Mouse (Mus musculus) kidney, embryonic 15.5 days (tissue): ENCODE measurements around the gene Kcnn4. TPM values are rescaled to one million over a fixed set of nuclear protein-coding genes. Genes with fewer than 3 reads are reported as not detected.

Experiments used
- ATAC-seq: fragments of 200-750 bp; cut with Nextera tagmentation; replicated peaks from 2 replicates; pipeline ENCODE4 v1.8.0; 2017; ENCODE audit warnings: moderate TSS enrichment; ENCODE audit not compliant: low FRiP score
- H3K27ac ChIP-seq: fragments of 300-500 bp; sonication (generic); 2 replicates; pipeline ENCODE4 v1.5.1; 2015; ENCODE audit warnings: mild to moderate bottlenecking, inconsistent platforms
- H3K27me3 ChIP-seq: fragments of 300-500 bp; sonication (generic); 2 replicates; pipeline ENCODE4 v1.6.1; 2015; ENCODE audit warnings: inconsistent platforms
- H3K36me3 ChIP-seq: fragments of 300-500 bp; sonication (generic); 2 replicates; pipeline ENCODE4 v1.6.1; 2015; ENCODE audit warnings: inconsistent platforms
- H3K4me1 ChIP-seq: fragments of 300-500 bp; sonication (generic); 2 replicates; pipeline ENCODE4 v1.6.1; 2015; ENCODE audit warnings: inconsistent platforms
- H3K4me2 ChIP-seq: fragments of 300-500 bp; sonication (generic); 2 replicates; pipeline ENCODE4 v1.6.1; 2015; ENCODE audit warnings: moderate library complexity, mild to moderate bottlenecking, inconsistent platforms
- H3K4me3 ChIP-seq: fragments of 300-500 bp; sonication (generic); replicated peaks from 2 replicates; pipeline ENCODE4 v1.5.1; 2015; ENCODE audit warnings: mild to moderate bottlenecking, inconsistent platforms
- H3K9ac ChIP-seq: fragments of 300-500 bp; sonication (generic); 2 replicates; pipeline ENCODE4 v1.6.1; 2015; ENCODE audit warnings: mild to moderate bottlenecking, inconsistent platforms
- H3K9me3 ChIP-seq: fragments of 300-500 bp; sonication (generic); replicated peaks from 2 replicates; pipeline ENCODE4 v1.6.1; 2016; ENCODE audit warnings: inconsistent platforms
- WGBS: fragments of 180-500 bp; shearing (Covaris S2); methylation state at CpG from one replicate; pipeline ENCODE4 v1.1.7; 2015; ENCODE audit warnings: mixed read lengths; 5-methylcytosine and 5-hydroxymethylcytosine counted together
- polyA plus RNA-seq: library from polyadenylated mRNA; unstranded; fragments of >200 nt; fragmentation: Nextera tagmentation; extraction: Ambion mirVana; gene quantifications from 2 replicates; pipeline ENCODE4 v1.2.1, GENCODE M21; 2015

Gene Kcnn4
- polyA plus RNA-seq, 1 experiment from 2014 or later, result 5.5 TPM

DNA sequence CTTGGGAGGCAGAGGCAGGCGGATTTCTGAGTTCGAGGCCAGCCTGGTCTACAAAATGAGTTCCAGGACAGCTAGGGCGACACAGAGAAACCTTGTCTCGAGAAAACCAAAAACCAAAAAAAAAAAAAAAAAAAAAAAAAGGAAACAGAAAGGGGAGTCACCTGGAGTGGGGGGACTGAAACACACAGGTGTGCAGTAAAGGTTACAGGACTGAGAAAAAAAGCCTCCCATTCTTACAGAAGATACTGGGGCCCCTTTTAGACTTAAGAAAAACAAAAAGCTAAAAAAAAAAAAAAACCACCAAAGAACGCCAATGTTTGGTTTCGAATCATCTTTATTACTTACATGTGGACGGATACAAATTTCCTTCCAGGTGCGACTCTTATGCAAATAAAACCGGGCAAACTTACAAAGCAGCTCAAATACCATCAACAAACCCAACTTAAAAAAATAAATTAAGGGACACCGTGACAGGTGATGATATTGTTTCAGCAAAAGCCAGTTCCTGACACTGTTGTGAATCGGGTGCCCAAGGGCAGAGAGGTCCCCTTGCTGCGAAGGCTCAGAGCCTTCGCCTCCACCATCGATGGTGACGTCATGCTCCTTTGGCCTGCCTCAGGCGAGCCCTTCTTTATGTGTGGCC lies 12.8 kb downstream of the Kcnn4 start:
- WGBS, result 79% methylated on average over 16 of the region's 16 CpGs
- H3K9me3 ChIP-seq, result no peaks in the 10 kb centered on the region
- H3K4me2 ChIP-seq, result no peak overlapping the region
- H3K9ac ChIP-seq, result no peak overlapping the region
- H3K27ac ChIP-seq, result no peak overlapping the region
- ATAC-seq, result no peak
- no peaks in the 10 kb centered on the region for H3K36me3 ChIP-seq
- no peak overlapping the region for H3K4me3 ChIP-seq
- H3K4me1 ChIP-seq, result peaks cover 12% of the 10 kb centered on the region
- no peaks in the 10 kb centered on the region for H3K27me3 ChIP-seq

DNA sequence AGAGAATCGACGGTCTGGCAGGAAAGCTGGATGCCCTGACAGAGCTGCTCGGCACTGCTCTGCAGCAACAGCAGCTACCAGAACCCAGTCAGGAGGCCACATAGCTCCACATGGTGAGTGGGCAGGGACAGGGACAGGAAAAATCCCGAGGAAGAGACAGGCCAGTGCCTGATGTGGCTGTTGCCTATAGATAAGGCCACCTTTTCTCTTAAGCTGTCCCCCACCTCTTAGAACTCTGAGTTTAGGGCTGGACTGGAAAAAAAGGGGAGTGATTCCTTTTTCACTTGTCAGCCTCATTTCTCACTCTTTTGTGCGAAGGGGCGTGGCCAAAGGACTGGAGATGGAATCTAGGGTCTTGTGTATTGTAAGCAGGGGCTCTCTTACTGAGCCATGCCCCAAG lies 14.0 kb downstream of the Kcnn4 start:
- Histone ChIP-seq H3K4me1 (peaks cover 10% of the 10 kb centered on the region), H3K4me2 (no peak overlapping the region), H3K4me3 (no peak overlapping the region), H3K27ac (no peak overlapping the region), H3K9me3 (no peaks in the 10 kb centered on the region), H3K9ac (no peak overlapping the region), H3K36me3 (no peaks in the 10 kb centered on the region), H3K27me3 (no peaks in the 10 kb centered on the region)
- 54% methylated on average over 6 of the region's 6 CpGs for WGBS
- no peak for ATAC-seq

DNA sequence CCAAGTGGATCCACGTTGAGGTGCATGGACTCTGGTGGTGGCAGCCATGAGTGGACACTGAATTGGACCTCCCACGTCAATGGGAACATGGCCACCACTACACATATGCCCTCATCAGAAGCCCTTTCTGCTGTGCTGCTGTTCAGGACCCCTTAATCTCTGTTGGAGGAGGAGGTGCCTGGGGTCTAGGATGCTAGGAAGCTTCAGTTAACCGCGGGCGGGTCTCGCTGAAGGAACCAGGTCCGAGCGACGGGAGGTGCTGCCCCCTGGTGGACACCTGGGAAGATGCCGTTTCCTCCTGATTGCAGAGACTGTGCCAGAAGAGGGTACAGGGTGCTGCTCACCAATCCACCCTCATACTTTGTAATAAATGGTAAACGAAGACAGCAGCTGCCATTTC lies 14.8 kb downstream of the Kcnn4 start:
- WGBS, result 8% methylated on average over 11 of the region's 11 CpGs
- Histone ChIP-seq H3K27me3 (no peaks in the 10 kb centered on the region), H3K4me3 (no peak overlapping the region), H3K4me2 (0 out of 2 replicates have a peak overlapping the region, but pooled peaks have one; percentile 15), H3K9ac (no peak overlapping the region), H3K4me1 (peaks cover 14% of the 10 kb centered on the region), H3K9me3 (no peaks in the 10 kb centered on the region), H3K36me3 (no peaks in the 10 kb centered on the region), H3K27ac (no peak overlapping the region)
- ATAC-seq, result no peak

DNA sequence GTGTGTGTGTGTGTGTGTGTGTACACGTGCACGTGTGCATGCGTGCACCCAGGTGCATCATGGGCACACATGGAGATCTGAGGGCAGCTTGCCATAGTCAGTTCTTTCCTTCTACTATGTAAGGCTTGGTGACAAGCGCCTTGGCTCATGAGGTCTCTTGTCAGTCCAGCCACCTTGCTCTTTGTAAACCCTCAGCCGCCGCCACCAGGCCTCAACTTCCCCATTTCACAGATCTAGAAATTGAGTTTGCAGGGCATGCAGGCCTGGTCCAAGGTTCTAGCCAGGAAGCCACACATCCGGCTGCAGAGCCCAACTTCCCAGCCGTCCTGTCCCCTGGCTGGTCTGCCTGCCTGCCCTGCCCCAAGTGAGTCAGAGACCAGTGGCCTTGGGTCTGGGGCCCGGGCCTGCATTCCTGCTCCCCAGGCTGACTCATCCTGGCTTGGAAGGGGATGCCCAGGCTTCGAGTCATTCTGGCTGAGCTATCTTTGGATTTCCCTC lies 17.0 kb downstream of the Kcnn4 start:
- WGBS, result 79% methylated on average over 10 of the region's 10 CpGs

DNA sequence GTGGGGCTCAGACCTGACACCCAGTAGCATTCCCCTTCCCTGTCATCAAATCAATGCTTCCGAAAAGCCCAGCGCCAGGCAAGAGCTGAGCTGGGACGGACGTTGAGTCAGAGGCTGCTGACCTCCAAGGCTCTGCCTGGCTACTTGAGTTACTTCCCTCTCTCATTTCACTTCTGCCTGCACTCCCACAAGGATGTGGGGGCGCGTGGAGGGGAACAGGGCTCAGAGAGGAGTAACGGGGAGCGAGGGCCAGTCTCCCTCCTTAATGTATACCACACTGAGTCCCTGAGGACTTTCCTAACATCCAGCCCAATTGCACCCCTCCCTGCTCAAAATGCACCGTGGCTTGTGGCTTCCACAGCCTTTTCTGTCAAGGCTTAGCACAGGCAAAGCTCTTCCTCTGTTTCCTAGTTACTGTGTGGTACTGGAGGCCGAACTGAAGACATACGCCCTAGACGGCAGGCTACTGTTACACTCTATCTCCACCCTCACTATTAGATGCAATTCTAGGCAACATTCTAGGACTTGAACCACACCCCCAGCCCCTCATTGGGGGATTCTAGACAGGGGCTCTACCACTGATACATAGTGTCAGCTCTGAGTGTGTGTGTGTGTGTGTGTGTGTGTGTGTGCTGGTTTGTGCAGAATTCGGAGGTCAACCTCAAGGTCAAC lies 19.6 kb downstream of the Kcnn4 start:
- peaks cover 34% of the 10 kb centered on the region for H3K4me1 ChIP-seq
- H3K4me2 ChIP-seq, result peak overlapping the region; percentile 25
- no peaks in the 10 kb centered on the region for H3K27me3 ChIP-seq
- peak; percentile 37 for ATAC-seq
- no peaks in the 10 kb centered on the region for H3K36me3 ChIP-seq
- WGBS, result 20% methylated on average over 13 of the region's 13 CpGs
- peak overlapping the region; percentile 88 for H3K27ac ChIP-seq
- no peak overlapping the region for H3K9ac ChIP-seq
- H3K9me3 ChIP-seq, result no peaks in the 10 kb centered on the region
- H3K4me3 ChIP-seq, result no peak overlapping the region

More for the DNA sequence above, 17.0 kb downstream of the Kcnn4 start:
- H3K9ac ChIP-seq, result no peak overlapping the region
- H3K36me3 ChIP-seq, result no peaks in the 10 kb centered on the region
- peaks cover 28% of the 10 kb centered on the region for H3K4me1 ChIP-seq
- no peaks in the 10 kb centered on the region for H3K9me3 ChIP-seq
- H3K4me2 ChIP-seq, result no peak overlapping the region
- H3K4me3 ChIP-seq, result no peak overlapping the region
- H3K27me3 ChIP-seq, result no peaks in the 10 kb centered on the region
- no peak for ATAC-seq
- H3K27ac ChIP-seq, result no peak overlapping the region

DNA sequence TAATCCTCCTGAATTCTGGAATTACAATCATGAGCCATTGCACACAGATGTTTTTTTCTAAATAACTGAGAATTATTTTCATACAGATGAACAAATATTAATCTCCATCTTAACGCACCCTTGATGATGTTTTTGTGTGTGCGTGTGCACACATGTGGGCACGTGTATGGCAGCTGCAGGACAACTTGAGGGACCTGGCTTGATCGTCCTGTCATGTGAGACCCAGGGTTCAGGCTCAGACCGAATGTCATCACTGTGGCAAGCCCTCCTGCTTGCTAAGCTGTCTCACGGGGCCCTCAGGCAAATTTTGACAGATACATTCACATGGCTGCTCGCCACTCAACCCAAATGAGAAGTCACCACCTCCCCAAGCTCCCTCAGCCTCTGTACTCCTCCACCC lies 20.4 kb downstream of the Kcnn4 start:
- WGBS, result 47% methylated on average over 7 of the region's 7 CpGs
- H3K27ac ChIP-seq, result peak overlapping the region; percentile 88
- peaks cover 40% of the 10 kb centered on the region for H3K4me1 ChIP-seq
- H3K27me3 ChIP-seq, result no peaks in the 10 kb centered on the region
- no peak for ATAC-seq
- H3K9me3 ChIP-seq, result no peaks in the 10 kb centered on the region
- no peak overlapping the region for H3K4me3 ChIP-seq
- H3K9ac ChIP-seq, result no peak overlapping the region
- H3K4me2 ChIP-seq, result peak overlapping the region; percentile 53
- H3K36me3 ChIP-seq, result no peaks in the 10 kb centered on the region

DNA sequence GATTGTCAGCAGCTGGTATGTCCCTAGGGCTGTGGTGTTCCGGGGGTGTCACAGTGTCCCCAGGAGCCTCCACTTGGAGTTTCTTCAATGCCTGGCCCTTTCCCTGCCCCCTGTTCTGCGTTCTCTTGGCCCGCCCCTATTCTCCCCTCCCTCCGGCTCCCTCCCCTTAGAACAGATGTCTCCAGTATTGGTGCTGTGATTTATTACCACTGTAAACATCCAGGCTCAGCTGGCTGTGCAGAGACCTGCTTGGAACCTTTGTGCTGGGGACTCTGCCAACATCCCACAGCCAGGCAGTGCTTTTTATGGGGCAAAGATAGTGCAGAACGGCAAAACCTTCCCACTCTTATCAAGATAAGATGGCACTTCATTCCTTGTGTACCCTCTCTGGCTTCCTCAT lies 21.0 kb downstream of the Kcnn4 start:
- peak; percentile 77 for ATAC-seq
- peak overlapping the region; percentile 31 for H3K4me3 ChIP-seq
- WGBS, result 9% methylated on average over 5 of the region's 5 CpGs

DNA sequence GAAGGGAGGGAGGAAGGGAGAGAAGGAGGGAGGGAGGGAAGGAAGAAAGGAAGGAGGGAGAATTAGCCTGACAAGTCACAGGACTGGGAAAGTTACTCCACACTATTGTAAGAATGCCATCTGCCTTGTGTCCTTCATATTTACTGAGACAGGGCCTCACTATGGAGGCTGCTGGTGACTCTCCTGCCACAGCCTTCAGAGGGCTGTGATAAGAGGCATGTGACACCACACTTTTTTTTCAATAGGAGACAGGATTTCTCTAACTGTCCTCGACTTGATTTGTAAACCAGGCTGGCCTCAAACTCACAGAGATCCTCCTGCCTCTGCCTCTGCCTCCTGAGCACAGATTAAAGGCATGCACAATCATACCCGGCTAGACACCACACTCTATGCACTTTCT lies 21.6 kb downstream of the Kcnn4 start:
- Histone ChIP-seq H3K9ac (no peak overlapping the region), H3K27ac (peak overlapping the region; percentile 88), H3K4me3 (no peak overlapping the region), H3K36me3 (no peaks in the 10 kb centered on the region), H3K4me2 (peak overlapping the region; percentile 53; the same call in 1 of the 2 replicates), H3K4me1 (peaks cover 42% of the 10 kb centered on the region), H3K9me3 (no peaks in the 10 kb centered on the region), H3K27me3 (no peaks in the 10 kb centered on the region)
- no peak for ATAC-seq
- WGBS, result 73% methylated on average over 2 of the region's 2 CpGs

More for the DNA sequence above, 21.0 kb downstream of the Kcnn4 start:
- no peak overlapping the region for H3K9ac ChIP-seq
- peak overlapping the region; percentile 88 for H3K27ac ChIP-seq
- H3K4me2 ChIP-seq, result peak overlapping the region; percentile 53
- H3K9me3 ChIP-seq, result no peaks in the 10 kb centered on the region
- no peaks in the 10 kb centered on the region for H3K36me3 ChIP-seq
- H3K4me1 ChIP-seq, result peaks cover 40% of the 10 kb centered on the region
- H3K27me3 ChIP-seq, result no peaks in the 10 kb centered on the region

DNA sequence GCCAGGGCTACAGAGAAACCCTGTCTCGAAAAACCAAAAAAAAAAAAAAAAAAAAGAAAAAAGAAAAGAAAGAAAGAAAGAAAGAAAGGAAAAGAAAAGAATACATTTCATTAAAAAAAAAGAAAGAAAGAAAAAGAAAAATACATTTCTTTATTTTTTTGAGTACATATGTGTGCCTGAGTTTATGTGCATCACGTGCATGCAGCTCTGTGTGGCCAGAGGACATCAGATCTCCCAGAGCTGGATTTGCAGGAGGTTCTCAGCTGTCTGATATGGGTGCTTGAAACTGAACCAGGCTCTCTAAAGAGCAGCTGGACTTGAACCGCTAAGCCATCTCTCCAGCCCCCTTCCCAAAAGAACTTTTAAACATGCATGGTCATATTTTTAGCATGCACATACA lies 24.0 kb downstream of the Kcnn4 start:
- no peak overlapping the region for H3K9ac ChIP-seq
- no peaks in the 10 kb centered on the region for H3K36me3 ChIP-seq
- 0 out of 2 replicates have a peak overlapping the region, but pooled peaks have one; percentile 7 for H3K4me2 ChIP-seq
- no peaks in the 10 kb centered on the region for H3K9me3 ChIP-seq
- ATAC-seq, result no peak
- no peaks in the 10 kb centered on the region for H3K27me3 ChIP-seq
- no peak overlapping the region for H3K4me3 ChIP-seq
- peaks cover 44% of the 10 kb centered on the region for H3K4me1 ChIP-seq
- 82% methylated on average over 3 of the region's 3 CpGs for WGBS
- H3K27ac ChIP-seq, result peak overlapping the region; percentile 87

DNA sequence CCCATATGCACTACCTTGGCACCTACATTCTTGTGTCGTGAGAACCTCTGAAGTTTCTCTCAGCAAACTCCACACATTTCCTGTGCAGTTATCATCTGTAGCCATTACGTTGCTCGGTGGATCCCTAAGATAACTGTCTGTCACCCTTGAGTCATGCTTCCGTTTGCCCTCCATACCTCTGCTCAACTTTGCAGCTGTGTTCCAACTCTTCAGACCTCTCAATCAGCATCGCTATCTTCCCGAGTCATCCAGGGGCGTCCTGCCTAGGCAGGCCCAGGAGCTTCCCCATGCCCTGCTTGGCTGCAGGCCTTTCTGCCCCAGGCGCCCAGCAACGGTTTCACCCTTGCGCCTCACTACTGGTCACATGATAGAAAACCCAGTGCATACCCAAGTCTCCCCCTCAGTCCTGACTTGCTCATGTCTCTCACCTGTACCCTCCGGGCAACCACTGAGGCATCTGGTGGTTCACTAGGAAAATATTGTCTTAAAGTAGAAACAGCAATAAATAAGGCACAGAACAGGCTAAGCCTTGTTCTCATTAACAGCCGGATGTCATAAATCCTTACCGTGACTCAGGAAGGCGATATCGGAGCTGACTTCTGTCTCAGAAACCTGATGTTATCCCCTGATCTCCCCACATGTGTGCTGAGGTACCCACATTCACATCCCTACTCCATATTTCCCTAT lies 24.6 kb downstream of the Kcnn4 start:
- WGBS, result 27% methylated on average over 15 of the region's 15 CpGs
- no peak for ATAC-seq
- Histone ChIP-seq H3K9me3 (no peaks in the 10 kb centered on the region), H3K9ac (no peak overlapping the region), H3K4me3 (no peak overlapping the region), H3K27me3 (no peaks in the 10 kb centered on the region), H3K27ac (peak overlapping the region; percentile 87), H3K36me3 (no peaks in the 10 kb centered on the region), H3K4me1 (peaks cover 40% of the 10 kb centered on the region), H3K4me2 (0 out of 2 replicates have a peak overlapping the region, but pooled peaks have one; percentile 7)

DNA sequence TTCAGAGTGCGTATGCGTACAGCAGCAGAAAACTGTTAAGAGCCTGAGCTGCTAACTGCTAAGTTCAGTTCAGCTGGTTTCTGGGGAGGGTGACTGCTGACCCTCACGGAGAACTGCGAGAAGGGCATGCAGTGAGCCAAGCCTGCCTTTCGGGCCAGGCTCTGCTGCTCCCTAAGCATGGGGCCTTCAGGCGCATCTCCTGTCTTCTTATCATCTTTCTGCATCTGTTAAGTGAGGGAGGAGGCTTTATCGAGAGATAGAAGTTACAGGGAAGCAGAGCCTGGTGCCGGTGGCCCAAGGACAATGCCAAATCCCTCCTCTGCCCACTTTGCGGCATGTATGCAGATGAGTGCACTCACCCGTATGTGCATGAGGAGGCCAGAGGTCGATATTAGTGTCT lies 26.8 kb downstream of the Kcnn4 start:
- Histone ChIP-seq H3K4me1 (peaks cover 31% of the 10 kb centered on the region), H3K36me3 (no peaks in the 10 kb centered on the region), H3K27ac (peak overlapping the region; percentile 30; the same call in 1 of the 2 replicates), H3K4me2 (no peak overlapping the region), H3K9ac (no peak overlapping the region), H3K9me3 (no peaks in the 10 kb centered on the region), H3K27me3 (no peaks in the 10 kb centered on the region), H3K4me3 (no peak overlapping the region)
- ATAC-seq, result no peak
- 60% methylated on average over 11 of the region's 11 CpGs for WGBS

DNA sequence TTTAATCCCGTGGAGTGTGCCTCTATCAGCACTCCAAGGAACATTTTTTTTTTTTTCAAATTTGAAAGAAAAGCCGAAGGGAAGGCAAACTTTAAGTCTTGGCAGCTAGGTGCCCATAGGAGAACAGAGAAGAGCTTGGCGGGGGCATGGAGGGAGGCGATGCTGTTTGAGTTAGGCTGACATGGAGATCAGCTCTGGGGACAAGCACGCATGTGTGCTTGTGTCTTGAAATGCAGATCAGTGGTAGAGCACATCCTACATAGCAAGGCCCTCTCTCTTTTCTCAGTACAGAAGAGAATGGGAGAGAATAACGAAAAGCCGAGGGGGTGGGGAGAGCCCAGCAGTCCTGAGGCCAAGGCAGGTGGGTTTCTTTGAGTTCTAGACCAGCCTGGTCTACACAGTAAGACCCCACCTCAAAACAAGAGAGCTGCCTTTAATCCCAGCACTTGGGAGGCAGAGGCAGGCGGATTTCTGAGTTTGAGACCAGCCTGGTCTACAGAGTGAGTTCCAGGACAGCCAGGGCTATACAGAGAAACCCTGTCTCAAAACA lies 28.4 kb downstream of the Kcnn4 start:
- Histone ChIP-seq H3K9me3 (no peaks in the 10 kb centered on the region), H3K4me1 (peaks cover 29% of the 10 kb centered on the region), H3K36me3 (peaks cover 13% of the 10 kb centered on the region), H3K4me2 (no peak overlapping the region), H3K4me3 (no peak overlapping the region; the same call in 1 of the 2 replicates), H3K27me3 (no peaks in the 10 kb centered on the region), H3K9ac (no peak overlapping the region), H3K27ac (no peak overlapping the region)
- WGBS, result 94% methylated on average over 8 of the region's 8 CpGs
- no peak for ATAC-seq
